Mouse (Mus musculus) neutrophil, adult 5-6 weeks (primary cell): Measurements from ENCODE around the gene Mark4. TPM values are rescaled to one million over a fixed set of nuclear protein-coding genes. Genes with fewer than 3 reads are reported as not detected.

Experiments
- ATAC-seq: fragments of 151-379, 151-347 bp; 2 replicates; pipeline ENCODE4 v1.8.0; 2017; ENCODE audit warnings: mild to moderate bottlenecking, moderate TSS enrichment; ENCODE audit not compliant: insufficient number of reproducible peaks, poor library complexity, low FRiP score, severe bottlenecking; ENCODE audit errors: extremely low read depth
- total RNA-seq: library from RNA; stranded (forward); fragments of 200-1000 nt; gene quantifications from 2 replicates; pipeline ENCODE4 v1.2.3, GENCODE M21; 2017

Gene Mark4
- total RNA-seq, 1 experiment from 2014 or later = 17.2 TPM

DNA sequence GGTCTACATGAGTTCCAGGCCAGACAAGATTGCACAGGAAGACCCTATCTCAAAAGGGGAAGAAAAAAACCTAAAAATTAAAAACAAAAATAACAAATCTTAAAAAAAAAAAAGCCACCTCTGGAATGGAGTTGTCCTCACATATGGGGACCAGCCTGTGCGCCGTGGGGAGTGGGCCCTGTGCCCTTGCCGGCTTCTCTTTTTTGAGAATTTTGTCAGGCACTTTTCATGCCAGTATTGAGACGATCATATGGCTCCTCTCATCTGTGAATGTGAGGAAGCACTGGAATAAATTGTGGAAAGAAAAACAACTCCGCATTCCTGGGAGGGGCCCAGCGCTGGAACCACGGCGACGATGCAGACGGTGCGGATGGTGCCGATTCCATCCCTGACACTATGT, 9.5 kb downstream of the Mark4 start:
- no peak for ATAC-seq

DNA sequence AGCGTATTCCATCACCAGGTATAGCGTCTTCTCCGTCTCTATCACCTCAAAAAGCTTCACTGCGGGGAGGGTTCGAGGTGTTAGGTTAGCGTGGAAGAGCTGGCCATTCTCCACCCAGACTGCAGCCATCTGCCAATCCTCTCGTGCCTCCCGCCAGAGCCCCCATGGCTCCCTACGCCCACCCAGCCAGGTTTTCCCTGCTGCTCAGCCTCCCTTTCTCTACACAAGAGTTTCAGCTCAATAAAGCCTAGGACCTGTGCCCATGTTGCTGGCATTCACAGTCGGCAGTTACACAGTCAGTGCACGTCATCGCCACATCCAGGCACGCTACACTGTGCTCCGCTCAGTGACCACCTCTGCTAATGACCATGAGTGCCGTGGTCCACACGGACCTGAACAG, 10.9 kb downstream of the Mark4 start:
- no peak for ATAC-seq

DNA sequence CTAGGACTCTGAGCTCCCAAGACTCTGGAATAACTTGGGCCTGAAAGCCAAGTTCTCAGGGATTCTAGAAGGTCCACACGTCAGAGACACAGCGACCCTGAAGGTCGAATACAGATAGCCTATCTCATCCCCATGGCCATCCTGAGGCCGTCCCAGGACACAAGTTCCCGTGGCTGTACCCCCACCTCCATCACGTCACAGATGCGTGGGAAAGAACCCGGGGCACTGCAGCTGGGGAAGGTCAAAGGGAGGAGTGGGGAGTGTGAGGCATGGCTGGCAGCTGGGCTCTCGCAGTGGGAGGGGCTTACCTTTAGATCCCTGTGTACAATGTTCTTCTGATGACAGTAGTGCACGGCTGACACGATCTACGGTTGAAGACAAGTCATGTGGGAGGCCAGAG, 13.8 kb downstream of the Mark4 start:
- ATAC-seq = no peak

DNA sequence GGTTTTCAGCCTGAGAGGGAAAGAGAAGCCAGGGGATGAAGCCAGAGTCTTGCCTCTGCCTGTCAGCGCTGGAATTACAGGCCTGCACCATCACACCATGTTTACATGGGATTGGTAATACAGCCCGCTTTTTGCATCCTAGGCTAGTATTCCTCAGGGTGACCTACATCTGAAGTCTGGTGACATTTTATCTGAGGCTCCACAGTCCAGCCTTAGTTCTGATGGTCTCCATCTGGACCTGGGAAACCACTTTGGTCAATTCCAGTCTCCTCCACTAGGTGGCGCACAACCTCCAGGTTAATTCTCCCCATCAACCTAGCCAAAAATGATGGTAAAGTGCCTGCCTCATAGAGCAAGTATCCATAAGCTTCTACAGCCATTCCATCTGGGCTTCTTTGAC, 15.3 kb downstream of the Mark4 start:
- ATAC-seq = peak; percentile 54

DNA sequence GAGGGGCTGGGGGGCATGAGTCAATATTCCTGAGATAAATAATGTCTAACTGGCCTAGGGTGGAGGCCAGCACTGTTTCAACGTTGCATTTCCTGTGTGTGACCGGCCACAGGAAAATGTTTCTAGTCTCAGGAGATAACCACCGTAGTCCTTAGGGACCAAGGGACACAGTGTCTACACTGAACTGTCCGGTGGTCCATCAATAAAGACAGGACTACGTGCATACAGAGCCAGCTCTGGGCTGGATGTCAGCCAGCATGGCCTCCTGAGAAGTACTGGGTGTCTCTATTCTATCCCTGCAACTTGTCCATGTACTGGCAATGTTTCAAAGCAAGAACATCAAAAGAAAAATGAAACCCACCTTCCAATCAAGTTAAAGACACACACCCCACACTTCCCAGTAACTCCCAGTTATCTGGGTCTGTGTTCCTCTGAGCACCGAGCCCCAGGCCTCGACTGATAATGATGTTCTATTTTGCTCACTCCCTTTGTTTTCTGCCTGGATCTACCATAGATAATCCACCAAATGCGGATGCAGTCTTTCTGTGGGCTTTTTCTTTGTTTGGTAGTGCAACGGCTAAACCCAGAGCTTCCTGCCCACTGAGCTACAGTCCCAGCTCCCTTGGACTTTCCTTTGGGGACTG, 17.1 kb downstream of the Mark4 start:
- ATAC-seq = no peak

DNA sequence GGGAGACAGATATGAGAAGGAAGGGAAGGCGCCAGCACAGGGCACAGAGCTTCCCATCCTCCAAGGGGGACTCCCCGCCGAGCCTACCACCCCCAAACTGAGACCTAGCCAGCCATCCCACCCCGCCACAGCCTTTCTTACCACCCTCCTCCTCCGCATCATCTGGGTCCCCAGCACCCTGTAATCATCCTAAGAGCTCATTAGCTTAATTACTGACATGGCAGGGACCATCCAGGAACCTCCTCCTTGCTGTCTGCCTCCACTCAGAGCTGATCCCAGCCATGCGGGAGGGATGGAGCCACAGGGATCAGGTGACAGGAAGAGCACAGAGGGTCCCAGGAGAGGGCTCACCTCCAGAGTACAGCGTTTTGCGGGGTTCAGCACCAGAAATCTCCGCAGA, 21.6 kb downstream of the Mark4 start:
- ATAC-seq = no peak

DNA sequence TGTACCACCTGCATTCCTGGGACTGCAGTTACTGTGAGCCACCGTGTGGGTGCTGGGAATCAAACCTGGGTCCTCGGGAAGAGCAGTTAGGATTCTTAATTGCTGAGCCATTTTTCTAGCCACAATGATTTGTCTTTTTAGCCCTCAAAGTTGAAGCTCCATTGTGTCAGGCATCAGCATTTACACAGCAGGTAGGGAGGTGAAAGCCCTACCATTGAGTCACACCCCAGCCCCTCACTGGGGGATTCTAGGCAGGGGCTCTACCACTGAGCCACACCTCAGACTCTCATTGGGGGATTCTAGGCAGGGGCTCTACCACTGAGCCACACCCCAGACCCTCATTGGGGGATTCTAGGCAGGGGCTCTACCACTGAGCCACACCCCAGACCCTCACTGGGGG, 22.3 kb downstream of the Mark4 start:
- no peak for ATAC-seq

DNA sequence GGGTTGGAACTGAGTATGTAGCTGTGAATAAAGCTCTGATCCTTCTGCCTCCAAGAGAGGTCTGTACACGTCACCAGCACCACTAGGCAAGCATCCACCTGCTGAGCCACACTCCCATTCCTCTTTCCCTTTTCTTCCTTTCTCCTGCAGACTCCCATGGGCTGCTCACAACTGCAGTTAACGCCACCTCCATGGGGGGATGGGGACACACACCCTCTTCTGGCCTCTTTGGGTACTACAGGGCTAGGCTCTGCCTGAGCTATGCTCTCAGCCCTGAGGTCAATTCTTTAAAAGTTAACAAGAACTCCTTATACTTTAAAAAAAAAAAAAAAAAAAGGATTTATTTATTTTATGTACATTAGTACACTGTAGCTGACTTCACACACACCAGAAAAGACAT, 26.1 kb downstream of the Mark4 start:
- no peak for ATAC-seq

DNA sequence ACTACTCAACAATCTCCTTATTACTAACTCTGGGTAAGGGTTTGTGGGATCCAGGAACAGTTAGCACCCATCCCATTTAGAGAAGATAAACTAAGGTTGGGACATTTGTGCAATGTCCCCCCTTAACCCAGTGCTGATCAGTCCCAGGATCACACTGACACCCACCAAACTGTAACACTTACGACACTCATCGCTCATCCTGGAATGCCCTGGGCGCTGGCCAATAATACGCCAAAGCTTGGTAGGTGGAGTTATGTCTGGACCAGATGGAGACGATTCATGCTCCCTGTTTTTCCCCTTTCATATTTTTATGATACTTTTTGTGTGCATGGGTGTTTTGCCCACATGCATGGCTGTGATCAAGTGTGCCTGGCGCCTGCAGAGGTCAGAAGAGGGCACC, 28.2 kb downstream of the Mark4 start:
- no peak for ATAC-seq

DNA sequence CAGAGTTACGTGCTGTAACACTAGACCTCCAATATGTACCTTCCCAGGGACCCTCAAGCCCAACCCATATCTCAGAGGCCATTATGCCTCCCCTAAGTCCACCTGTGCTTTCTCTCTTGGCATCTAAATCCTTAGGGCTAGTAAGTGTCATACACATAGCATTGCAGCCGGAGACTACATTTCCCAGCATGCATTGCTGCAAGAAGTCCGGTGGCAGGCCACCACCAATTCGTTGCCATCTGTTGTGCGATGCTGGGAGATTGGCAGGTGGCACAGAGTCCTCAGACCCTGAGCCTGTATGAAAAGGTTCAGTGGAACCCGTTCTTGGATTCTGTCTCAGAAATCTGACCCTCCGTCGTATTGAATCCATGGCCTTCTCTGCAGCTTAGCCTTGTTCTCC, 28.9 kb downstream of the Mark4 start:
- ATAC-seq = no peak

DNA sequence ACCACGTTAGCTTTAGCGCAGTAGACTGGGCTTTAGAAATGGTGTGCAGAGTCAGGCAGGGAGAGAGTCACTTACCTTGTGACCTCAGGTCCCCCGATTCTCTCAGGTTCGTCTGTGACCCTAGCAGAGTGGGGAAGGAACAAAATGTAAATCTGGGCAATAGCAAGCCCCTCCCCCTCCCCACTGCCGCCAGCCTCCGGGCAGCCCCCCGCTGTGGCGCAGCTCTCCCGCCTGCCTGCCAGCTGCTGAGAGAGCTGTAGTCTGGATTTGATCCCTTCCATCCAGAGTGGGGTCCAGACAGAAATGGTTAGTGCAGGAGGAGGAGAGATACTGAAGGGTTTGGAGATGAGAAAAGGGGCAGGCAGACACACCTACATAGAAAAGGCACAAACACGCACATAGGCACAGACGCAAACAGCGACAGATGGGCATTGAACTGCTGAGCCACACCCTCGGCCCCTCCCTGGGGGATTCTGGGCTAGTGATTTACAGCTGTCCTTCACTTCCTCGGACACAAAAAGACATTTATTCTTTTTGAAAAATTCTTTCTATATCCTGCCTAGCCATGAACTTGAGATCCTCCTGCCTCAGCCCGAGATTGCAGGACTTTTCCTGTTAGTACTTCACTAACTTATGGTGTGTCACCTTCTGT, 30.5 kb downstream of the Mark4 start:
- no peak for ATAC-seq

DNA sequence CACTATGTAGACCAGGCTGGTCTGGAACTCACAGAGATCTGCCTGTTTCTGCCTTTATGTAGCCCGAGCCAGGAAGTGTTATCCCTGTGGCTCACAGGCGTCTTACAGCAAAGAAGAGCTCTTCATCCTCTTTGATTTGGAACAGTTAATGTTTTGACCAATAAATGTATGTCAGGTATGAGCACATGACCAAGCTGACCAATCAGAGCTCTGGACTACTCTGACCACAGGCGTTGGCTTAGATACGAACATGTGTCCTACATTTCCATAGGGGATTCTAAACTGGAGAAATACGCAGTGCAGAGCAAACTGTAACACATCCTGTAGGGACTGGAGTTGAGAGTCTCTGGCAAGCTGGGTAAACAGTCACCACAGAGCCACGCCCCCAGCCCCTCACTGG, 31.7 kb downstream of the Mark4 start:
- ATAC-seq = no peak

DNA sequence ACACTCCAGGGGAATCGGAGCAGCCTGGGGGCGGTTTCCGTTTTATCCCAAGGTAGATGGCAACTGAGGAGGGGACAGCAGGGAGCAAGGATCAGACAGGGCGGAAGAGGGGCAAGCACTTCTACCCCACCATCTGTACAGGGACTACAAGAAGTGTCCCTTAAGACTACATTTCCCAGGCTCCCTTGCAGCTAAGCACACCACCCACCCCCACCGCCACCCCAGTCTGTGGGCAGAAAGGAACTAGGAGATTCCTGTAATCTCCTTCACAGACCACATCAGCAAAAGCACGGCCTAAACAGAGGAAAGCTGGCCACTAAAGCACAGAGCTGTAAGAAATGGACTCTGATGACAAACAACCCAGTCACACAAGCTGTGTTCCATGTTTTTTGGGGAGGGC, 32.3 kb downstream of the Mark4 start:
- ATAC-seq = no peak

DNA sequence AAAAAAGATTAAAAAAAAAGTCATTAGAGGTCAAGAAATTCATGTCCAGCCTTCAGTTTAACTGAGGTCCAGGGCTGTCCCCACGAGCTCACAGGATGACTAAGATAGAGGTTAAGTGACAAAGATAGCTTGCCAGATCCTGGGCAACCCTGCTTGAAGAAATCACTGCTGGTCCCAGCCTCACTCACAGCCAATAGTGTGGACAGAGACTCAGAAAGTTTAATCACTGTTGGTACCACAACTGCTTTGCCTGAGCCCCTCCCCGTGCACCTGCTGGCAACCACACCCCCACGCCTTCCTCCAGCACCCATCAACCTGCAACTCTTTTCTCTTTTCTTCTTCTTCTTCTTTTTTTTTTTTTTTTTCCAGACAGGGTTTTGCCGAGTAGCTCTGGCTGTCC, 34.6 kb downstream of the Mark4 start:
- ATAC-seq = no peak

DNA sequence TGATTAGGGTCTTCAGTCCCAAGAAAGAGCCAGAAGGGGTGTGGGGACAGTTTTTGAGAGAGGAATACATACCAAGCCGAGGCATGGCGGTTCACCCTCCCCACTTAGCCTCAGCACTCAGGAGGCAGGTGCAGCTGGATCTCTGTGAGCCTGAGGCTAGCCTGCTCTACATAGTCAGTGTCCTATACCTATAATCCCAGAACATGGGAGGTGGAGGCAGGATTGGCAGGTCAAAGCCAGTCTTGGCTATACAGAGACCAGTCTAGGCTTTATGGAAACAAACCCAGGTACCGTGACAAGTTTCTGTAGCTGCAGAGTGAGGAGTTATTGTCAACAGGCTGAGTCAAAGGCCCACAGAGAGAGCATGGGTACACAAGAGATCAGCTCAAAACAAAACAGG, 35.5 kb downstream of the Mark4 start:
- no peak for ATAC-seq

DNA sequence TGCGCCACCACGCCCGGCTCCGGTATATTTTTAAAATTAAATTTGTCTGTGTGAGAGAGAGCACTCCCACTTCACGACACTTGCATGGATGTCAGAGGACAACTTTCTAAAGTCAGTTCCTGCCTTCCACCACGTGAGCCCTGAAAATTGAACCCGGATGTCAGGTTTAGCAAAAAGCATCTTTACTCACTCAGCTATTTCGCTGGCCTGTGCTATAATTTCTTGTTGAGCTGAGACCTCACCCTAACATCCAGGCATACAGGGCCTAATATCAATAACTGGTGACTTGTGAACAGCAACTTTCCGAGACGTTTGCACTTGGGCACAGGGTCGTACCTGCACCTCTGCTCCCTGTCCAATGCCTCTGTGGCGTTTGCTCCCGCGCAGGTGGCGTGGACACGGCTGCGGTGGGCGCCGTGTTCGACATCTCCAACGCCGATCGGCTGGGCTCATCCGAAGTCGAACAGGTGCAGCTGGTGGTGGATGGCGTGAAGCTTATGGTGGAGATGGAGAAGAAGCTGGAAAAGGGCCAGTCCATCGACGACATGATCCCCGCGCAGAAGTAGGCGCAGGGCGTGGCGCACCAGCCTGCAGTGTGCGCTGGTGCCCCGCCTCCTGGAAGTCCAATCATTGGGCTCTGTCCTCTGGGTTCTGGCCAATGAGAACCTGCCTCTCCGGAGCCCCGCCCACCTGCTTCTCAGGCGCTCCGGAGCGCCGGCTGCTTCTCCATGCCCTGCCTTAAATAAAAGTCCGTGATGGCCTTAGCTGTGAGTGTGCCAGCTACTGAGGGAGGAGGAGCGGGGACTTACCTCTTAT, 37.6 kb downstream of the Mark4 start:
- ATAC-seq = peak; percentile 85

DNA sequence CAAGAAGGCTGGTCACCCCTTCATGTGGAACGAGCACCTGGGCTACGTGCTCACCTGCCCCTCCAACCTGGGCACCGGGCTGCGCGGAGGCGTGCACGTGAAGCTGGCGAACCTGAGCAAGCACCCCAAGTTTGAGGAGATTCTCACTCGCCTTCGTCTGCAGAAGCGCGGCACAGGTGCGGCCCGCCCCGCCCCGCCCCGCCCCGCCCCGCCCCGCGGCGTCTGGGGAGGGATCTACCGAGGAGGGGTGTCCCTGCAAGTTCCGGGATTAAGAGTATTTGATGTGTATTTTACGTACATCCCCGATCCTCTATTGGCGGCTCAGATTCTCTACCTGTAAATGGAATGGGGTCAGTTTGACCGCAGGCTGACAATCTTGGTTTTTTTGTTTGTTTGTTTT, 38.5 kb downstream of the Mark4 start:
- ATAC-seq = no peak

DNA sequence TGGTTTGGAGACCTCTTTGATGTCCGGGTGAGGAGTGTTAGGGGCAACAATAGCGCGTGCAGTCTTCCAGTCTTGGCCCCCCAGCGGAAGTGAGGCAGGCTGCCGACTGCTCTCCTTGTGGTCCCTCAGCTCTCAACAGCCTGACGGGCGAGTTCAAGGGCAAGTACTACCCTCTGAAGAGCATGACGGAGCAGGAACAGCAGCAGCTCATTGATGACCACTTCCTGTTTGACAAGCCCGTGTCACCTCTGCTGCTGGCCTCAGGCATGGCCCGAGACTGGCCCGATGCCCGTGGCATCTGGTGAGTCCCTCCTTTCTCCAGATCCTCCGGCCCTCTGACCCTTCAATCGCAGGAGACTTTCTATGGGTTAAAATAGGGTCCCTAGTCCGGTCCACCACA, 42.0 kb downstream of the Mark4 start:
- no peak for ATAC-seq

DNA sequence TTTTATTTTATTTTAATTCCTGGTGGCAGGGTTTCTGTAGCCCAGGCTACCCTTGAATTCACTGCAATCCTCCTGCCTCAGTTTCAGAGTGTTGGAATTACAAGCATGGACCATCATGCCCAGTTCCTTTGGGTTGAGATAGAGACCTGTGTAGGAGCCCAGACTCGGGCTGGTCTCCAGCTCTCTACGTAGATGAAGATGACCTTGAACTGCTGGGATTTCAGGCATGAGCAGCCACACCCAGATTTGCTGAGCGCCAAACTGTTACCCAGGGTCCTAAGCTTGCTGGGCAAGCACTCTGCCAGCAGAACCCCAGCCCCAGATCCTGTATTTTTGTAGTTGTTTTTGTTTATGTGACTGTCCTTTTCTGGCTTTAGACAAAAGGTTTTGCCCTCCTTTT, 45.1 kb downstream of the Mark4 start:
- no peak for ATAC-seq

DNA sequence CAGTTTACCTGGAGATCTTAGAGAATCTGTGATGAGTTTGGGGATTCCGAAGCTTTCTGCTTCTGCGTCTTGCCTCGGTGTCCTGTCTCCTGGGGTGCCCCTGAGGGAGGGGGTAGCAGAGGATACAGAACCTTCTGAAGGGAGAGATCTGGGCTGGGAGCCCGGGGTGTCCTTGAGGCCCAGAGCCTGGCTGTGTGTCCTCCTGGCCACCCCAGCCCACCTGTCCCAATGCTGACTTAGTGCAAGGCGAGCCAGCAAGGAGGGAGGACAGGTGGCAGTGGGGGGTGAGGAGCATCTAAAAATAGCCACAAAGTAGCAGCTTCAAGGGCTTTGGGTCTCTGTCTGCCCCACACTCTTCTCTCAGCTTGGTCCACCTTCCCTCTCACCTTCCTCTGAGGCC, 46.8 kb downstream of the Mark4 start:
- ATAC-seq = no peak
